Mouse (Mus musculus) neural tube, embryonic 11.5 days (tissue): ENCODE measurements around the gene Rps26. TPM values are rescaled to one million over a fixed set of nuclear protein-coding genes. Genes with fewer than 3 reads are reported as not detected.

Source experiments
- ATAC-seq: fragments of 200-750 bp; cut with Nextera tagmentation; 2 replicates; pipeline ENCODE4 v1.8.0; 2017; ENCODE audit warnings: moderate number of reproducible peaks, mild to moderate bottlenecking, moderate TSS enrichment, moderate library complexity; ENCODE audit not compliant: insufficient read depth, low FRiP score, low TSS enrichment
- DNase-seq: peaks from one replicate; pipeline ENCODE4 v3.0.0-alpha.2; 2015; ENCODE audit warnings: low spot score
- H3K27ac ChIP-seq: fragments of 300-500 bp; sonication (generic); 2 replicates; pipeline ENCODE4 v1.5.1; 2014; ENCODE audit warnings: low read depth, mild to moderate bottlenecking, low read length
- H3K27me3 ChIP-seq: fragments of 300-500 bp; sonication (generic); 2 replicates; pipeline ENCODE4 v1.6.1; 2014; ENCODE audit warnings: mild to moderate bottlenecking, low read length, mixed read lengths; ENCODE audit not compliant: control insufficient read depth, insufficient read depth
- H3K36me3 ChIP-seq: fragments of 300-500 bp; sonication (generic); 2 replicates; pipeline ENCODE4 v1.6.1; 2014; ENCODE audit warnings: mild to moderate bottlenecking, low read length, moderate library complexity, mixed read lengths; ENCODE audit not compliant: control insufficient read depth, insufficient read depth
- H3K4me1 ChIP-seq: fragments of 300-500 bp; sonication (generic); 2 replicates; pipeline ENCODE4 v1.6.1; 2014; ENCODE audit warnings: low read length, mixed read lengths; ENCODE audit not compliant: control insufficient read depth, insufficient read depth
- H3K4me2 ChIP-seq: fragments of 300-500 bp; sonication (generic); 2 replicates; pipeline ENCODE4 v1.6.1; 2014; ENCODE audit warnings: low read depth, mild to moderate bottlenecking, moderate library complexity
- H3K4me3 ChIP-seq: fragments of 300-500 bp; sonication (generic); 2 replicates; pipeline ENCODE4 v1.5.1; 2014; ENCODE audit warnings: low read depth, low read length
- H3K9ac ChIP-seq: fragments of 300-500 bp; sonication (generic); 2 replicates; pipeline ENCODE4 v1.6.1; 2014; ENCODE audit warnings: mild to moderate bottlenecking, low read length
- H3K9me3 ChIP-seq: fragments of 300-500 bp; sonication (generic); 2 replicates; pipeline ENCODE4 v1.6.1; 2016; ENCODE audit warnings: low read length; ENCODE audit not compliant: control insufficient read depth
- WGBS: fragments of 180-500 bp; shearing (Covaris S2); extraction: QIAGEN DNeasy Blood & Tissue Kit; methylation state at CpG from one replicate; pipeline ENCODE4 v1.1.7; 2014; 5-methylcytosine and 5-hydroxymethylcytosine counted together
- polyA plus RNA-seq: library from polyadenylated mRNA; unstranded; fragments of >200 nt; fragmentation: Nextera tagmentation; extraction: Ambion mirVana; gene quantifications from 2 replicates; pipeline ENCODE4 v1.2.1, GENCODE M21; 2014

The Rps26 gene
- polyA plus RNA-seq, 1 experiment from 2014 or later, result 626 TPM

DNA sequence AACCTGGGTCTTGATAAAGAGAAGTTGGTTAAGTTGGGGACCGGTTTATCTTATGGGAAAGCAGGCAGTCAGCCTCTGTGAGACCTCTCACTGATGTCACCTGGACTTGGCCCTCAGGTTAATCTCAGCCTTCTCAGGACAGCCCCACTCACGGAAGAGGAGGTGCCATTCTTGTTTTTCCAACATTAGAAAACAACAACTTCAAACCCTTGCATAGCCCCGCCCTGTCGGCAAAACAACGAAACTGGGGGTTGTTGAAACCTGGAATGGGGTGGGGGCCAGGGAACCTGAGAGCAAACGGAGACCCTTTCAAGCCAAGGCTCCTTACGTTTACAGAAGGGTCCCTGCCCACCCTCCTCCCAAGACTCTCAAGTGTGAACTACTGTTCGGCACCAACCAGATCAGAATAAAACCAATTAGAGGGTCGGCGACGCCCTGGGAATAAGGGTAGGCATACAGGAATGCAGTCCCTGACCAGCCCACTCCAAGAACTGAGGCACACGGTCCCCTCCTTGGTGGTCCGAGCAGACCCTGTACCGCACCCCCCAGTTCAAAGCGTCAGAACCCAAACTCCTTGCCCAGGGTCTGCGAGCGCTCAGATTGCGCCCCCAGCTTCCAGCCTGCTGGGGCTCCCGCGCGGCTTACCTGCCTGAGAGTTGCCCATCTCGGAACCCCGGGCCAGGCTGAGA, 37.6 kb downstream of the Rps26 start:
- Histone ChIP-seq H3K4me2 (peak overlapping the region; percentile 97), H3K27me3 (peaks cover 28% of the 10 kb centered on the region), H3K27ac (no peak overlapping the region), H3K36me3 (no peaks in the 10 kb centered on the region), H3K4me1 (no peaks in the 10 kb centered on the region), H3K4me3 (peak overlapping the region; percentile 63), H3K9ac (peak overlapping the region; percentile 20), H3K9me3 (no peaks in the 10 kb centered on the region)
- DNase-seq (no peak), ATAC-seq (no peak)
- 2% methylated on average over 23 of the region's 23 CpGs for WGBS

DNA sequence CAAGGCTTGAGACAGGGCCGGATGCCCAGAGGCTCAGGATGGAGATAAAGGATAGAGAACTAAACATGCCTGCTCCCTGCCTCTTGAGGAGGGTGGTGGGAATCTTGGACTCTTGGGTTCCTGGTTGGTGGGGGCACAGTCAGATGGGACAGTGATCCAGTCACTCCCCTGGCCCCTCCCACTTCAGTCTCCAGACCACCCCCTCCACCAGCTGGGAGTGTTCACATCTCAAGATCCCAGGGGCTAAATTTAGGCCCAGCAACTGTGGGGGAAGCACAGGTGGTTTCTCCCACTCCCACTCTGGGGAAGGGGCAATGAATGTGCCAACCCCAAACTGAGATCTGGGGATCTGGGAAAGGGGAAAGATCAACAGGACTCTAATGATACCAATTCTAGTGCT, 38.4 kb downstream of the Rps26 start:
- no peak for ATAC-seq
- H3K27ac ChIP-seq, result no peak overlapping the region
- H3K9me3 ChIP-seq, result no peaks in the 10 kb centered on the region
- no peak for DNase-seq
- WGBS, result 46% methylated on average over 1 of the region's 1 CpGs
- H3K9ac ChIP-seq, result no peak overlapping the region
- no peaks in the 10 kb centered on the region for H3K4me1 ChIP-seq
- H3K4me2 ChIP-seq, result peak overlapping the region; percentile 16; the same call in 1 of the 2 replicates
- no peaks in the 10 kb centered on the region for H3K36me3 ChIP-seq
- peaks cover 28% of the 10 kb centered on the region for H3K27me3 ChIP-seq
- H3K4me3 ChIP-seq, result 0 out of 2 replicates have a peak overlapping the region, but pooled peaks have one; percentile 4

DNA sequence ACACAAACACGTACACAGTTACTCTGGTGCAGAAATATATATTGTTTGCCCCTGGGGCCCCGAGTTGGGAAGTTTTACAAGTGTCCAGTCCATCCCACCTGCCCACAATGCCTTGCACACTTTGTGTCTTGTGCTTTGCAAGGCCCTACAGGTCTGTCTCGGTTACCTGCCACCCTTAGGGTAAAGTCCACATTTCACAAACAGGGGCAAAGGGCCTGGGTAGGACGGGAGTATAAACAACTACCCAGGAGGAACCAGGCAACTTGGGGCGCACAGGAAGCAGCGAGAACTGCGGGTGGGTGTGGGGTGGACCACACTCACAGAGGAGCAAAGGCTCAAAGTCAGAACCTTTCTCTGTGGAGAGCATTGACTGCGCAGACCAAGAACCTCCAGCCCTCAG, 38.9 kb downstream of the Rps26 start:
- Histone ChIP-seq H3K4me1 (no peaks in the 10 kb centered on the region), H3K36me3 (no peaks in the 10 kb centered on the region), H3K27ac (no peak overlapping the region), H3K27me3 (peaks cover 28% of the 10 kb centered on the region), H3K4me3 (0 out of 2 replicates have a peak overlapping the region, but pooled peaks have one; percentile 4), H3K4me2 (peak overlapping the region; percentile 16; the same call in 1 of the 2 replicates), H3K9me3 (no peaks in the 10 kb centered on the region), H3K9ac (no peak overlapping the region; the same call in 1 of the 2 replicates)
- 58% methylated on average over 8 of the region's 8 CpGs for WGBS
- ATAC-seq (no peak), DNase-seq (no peak)

DNA sequence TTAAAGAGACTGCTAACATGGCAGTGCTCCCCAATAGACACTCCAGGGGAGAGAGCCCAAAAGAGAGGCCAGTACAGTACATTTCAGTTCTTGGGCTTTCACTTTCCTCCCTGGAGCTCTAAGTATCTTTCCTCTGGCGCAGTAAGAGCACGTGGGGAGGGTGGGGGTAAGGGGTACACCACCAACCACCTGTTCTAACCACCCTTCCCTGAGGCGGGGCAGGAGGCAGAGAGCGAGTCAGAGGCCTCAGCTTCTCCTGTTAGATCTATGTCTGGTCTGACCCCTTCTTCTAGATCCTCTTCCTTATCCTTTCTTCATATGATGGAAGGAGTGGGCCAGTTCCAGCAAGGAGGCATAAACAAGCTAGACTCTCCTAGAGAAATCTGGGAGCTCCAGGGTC, 39.4 kb downstream of the Rps26 start:
- Histone ChIP-seq H3K27ac (no peak overlapping the region), H3K4me1 (no peaks in the 10 kb centered on the region), H3K9ac (no peak overlapping the region), H3K4me3 (no peak overlapping the region), H3K4me2 (peak overlapping the region; percentile 15; the same call in 1 of the 2 replicates), H3K36me3 (no peaks in the 10 kb centered on the region), H3K27me3 (peaks cover 28% of the 10 kb centered on the region), H3K9me3 (no peaks in the 10 kb centered on the region)
- ATAC-seq (no peak), DNase-seq (no peak)
- 55% methylated on average over 4 of the region's 4 CpGs for WGBS

DNA sequence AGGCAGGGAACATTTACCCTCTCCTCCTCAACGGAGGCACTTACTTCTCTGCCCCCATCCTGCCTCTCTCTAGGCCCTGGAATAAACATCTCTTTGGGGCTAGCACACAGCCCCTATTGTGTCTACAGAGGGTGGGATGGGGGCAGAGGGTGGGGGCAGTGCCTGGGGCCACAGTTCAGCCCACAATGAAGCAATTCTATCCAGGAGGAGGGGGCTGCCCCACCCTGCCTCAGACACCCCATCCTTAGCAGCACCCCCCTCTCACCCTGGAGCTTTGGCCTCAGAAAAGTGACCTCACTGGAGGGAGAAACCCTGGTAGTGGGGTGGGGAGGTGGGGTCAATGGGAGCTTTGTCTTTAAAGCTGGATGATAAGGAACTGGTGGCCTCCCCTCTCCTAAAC, 40.0 kb downstream of the Rps26 start:
- no peaks in the 10 kb centered on the region for H3K4me1 ChIP-seq
- no peaks in the 10 kb centered on the region for H3K9me3 ChIP-seq
- WGBS, result 13% methylated on average over 1 of the region's 1 CpGs
- H3K27ac ChIP-seq, result no peak overlapping the region
- no peaks in the 10 kb centered on the region for H3K36me3 ChIP-seq
- DNase-seq (no peak), ATAC-seq (no peak)
- H3K4me3 ChIP-seq, result no peak overlapping the region
- H3K9ac ChIP-seq, result no peak overlapping the region
- H3K4me2 ChIP-seq, result 0 out of 2 replicates have a peak overlapping the region, but pooled peaks have one; percentile 3
- H3K27me3 ChIP-seq, result peaks cover 28% of the 10 kb centered on the region

DNA sequence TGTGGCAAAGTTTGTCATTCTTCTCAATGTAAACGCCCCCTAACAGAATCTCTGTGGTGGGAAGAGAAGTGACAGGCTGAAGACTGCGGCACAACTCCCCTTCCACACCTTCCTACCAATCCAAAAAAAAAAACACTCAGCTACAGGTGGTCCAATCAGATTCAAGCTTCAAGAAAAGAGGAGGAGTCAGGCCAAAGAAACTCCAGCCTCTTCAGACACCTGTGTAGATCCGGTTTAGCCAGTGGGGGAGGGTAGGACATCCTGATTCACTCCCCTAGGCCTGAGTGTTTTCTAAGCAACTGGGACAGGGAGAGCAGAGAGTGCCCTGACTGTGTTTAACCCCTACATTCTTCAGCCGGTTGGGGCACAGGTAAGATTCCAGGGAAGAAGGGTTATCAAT, 42.2 kb downstream of the Rps26 start:
- Histone ChIP-seq H3K9me3 (no peaks in the 10 kb centered on the region), H3K27me3 (peaks cover 25% of the 10 kb centered on the region), H3K4me3 (no peak overlapping the region), H3K4me2 (no peak overlapping the region), H3K27ac (no peak overlapping the region), H3K9ac (no peak overlapping the region), H3K4me1 (no peaks in the 10 kb centered on the region), H3K36me3 (no peaks in the 10 kb centered on the region)
- WGBS, result 6% methylated on average over 4 of the region's 4 CpGs
- ATAC-seq (no peak), DNase-seq (no peak)

DNA sequence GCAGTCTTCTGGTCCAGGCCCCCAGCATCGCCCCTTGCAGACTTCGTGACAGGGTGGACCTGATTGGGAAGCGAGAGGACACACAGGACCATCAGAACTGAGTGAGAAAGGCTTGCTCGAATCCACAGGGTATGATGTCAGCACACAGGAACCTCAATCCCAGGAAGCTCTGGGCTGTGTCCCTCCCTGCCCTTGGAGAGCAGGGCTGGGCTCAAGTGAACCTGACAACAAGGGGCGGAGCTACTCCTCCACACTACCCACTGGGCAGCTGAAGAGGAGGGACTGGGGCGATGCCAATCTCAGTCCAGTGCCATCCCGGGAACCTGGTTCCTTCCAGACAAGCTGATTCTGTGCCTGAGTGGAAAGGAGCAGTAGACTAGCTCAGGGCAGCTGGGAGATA, 42.9 kb downstream of the Rps26 start:
- H3K27ac ChIP-seq, result no peak overlapping the region
- peaks cover 17% of the 10 kb centered on the region for H3K27me3 ChIP-seq
- WGBS, result 25% methylated on average over 7 of the region's 7 CpGs
- H3K4me2 ChIP-seq, result no peak overlapping the region
- H3K4me1 ChIP-seq, result no peaks in the 10 kb centered on the region
- H3K9ac ChIP-seq, result no peak overlapping the region
- H3K36me3 ChIP-seq, result no peaks in the 10 kb centered on the region
- no peak overlapping the region for H3K4me3 ChIP-seq
- DNase-seq (no peak), ATAC-seq (no peak)
- no peaks in the 10 kb centered on the region for H3K9me3 ChIP-seq

DNA sequence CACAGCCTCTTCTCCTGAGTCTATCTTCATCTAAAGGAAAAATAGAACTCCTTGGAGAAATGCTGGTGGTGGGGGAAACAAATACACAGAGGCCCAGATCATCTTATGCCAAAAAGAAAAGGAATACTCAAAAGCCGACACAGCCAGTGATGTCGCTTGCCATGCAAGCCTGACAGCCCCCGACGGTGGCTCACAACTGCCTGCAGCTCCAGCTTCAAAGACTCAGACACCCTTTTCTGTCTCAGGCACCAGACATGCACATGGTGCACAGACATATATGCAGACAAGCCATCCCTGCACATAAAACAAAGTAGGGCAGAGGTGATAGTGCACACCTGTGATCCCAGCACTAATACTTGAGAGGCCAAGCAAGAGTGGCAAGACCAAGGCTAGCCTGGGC, 46.8 kb downstream of the Rps26 start:
- peaks cover 3% of the 10 kb centered on the region; the same call in 1 of the 2 replicates for H3K27me3 ChIP-seq
- DNase-seq (no peak), ATAC-seq (no peak)
- H3K27ac ChIP-seq, result no peak overlapping the region
- H3K36me3 ChIP-seq, result no peaks in the 10 kb centered on the region
- 91% methylated on average over 4 of the region's 4 CpGs for WGBS
- no peak overlapping the region for H3K4me2 ChIP-seq
- H3K9me3 ChIP-seq, result no peaks in the 10 kb centered on the region
- H3K9ac ChIP-seq, result no peak overlapping the region
- no peak overlapping the region for H3K4me3 ChIP-seq
- no peaks in the 10 kb centered on the region for H3K4me1 ChIP-seq

DNA sequence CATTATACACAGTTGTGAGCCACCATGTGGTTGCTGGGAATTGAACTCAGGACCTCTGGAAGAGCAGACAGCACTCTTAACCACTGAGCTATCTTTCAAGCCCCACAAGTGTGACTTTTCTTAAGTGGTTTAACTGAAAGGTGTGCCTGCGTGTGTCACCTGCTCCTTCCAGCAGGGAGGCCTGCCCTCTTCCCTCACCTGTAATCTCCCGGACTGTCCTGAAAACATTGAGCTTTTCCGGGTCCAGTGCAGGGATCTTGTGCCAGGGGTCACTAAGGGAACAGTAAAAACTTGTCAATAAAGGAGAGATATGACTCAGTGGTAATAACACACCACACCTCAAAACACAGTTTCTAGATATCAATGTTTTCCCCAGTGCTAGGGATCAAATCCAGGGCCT, 47.2 kb downstream of the Rps26 start:
- H3K9ac ChIP-seq, result no peak overlapping the region
- H3K4me3 ChIP-seq, result no peak overlapping the region
- no peaks in the 10 kb centered on the region for H3K9me3 ChIP-seq
- H3K27ac ChIP-seq, result no peak overlapping the region
- H3K4me2 ChIP-seq, result no peak overlapping the region
- no peaks in the 10 kb centered on the region for H3K4me1 ChIP-seq
- DNase-seq (no peak), ATAC-seq (no peak)
- H3K36me3 ChIP-seq, result no peaks in the 10 kb centered on the region
- WGBS, result 82% methylated on average over 3 of the region's 3 CpGs
- H3K27me3 ChIP-seq, result peaks cover 3% of the 10 kb centered on the region; the same call in 1 of the 2 replicates
